Mouse (Mus musculus): ENCODE results near the gene Ramp3. TPM values are rescaled to one million over a fixed set of nuclear protein-coding genes. Genes with fewer than 3 reads are reported as not detected.

The Ramp3 gene
- polyA plus RNA-seq (2014; fragmentation: Nextera tagmentation; extraction: Ambion mirVana) = 22.1 and 26.7 TPM in 2 replicates

GRCm38 (mm10) chr11:6658271-6658670 lies at the start of gene Ramp3:
Ramp3 (plus strand) TSS chr11:6658521.
- no peaks in the 10 kb centered on the region for H3K27me3 ChIP-seq (ENCODE audit: control insufficient read depth, insufficient read depth, low read length)
- under 1% methylated on average over 18 of the region's 18 CpGs for WGBS
- no peak within 1 kb of the TSS for H3K27ac ChIP-seq
- H3K4me1 ChIP-seq (replicated peaks; ENCODE audit: control insufficient read depth, insufficient read depth, low read length) = peaks cover 6% of the 10 kb centered on the region; the same call in 1 of the 2 replicates
- peak within 1 kb of the TSS; percentile 30 for H3K4me3 ChIP-seq (replicated peaks; ENCODE audit: low read length)
- H3K9me3 ChIP-seq (ENCODE audit: control insufficient read depth, low read length) = no peaks in the 10 kb centered on the region
- DNase-seq (ENCODE audit: low spot score) (peak; percentile 66), ATAC-seq (ENCODE audit: low FRiP score) (peak; percentile 65)
- H3K36me3 ChIP-seq (replicated peaks; ENCODE audit: control insufficient read depth, insufficient read depth) = no peaks in the 10 kb centered on the region
- H3K9ac ChIP-seq = peak within 1 kb of the TSS; percentile 24
- H3K4me2 ChIP-seq (replicated peaks) = peak within 1 kb of the TSS; percentile 58

- H3K4me3 ChIP-seq (replicated peaks; ENCODE audit: low read length) = no peak overlapping the region
- no peaks in the 10 kb centered on the region for H3K27me3 ChIP-seq (ENCODE audit: control insufficient read depth, insufficient read depth, low read length)
- H3K4me2 ChIP-seq (replicated peaks) = no peak overlapping the region
- no peaks in the 10 kb centered on the region for H3K9me3 ChIP-seq (ENCODE audit: control insufficient read depth, low read length)
- H3K36me3 ChIP-seq (replicated peaks; ENCODE audit: control insufficient read depth, insufficient read depth) = peaks cover 90% of the 10 kb centered on the region
- H3K27ac ChIP-seq = no peak overlapping the region
- 93% methylated on average over 12 of the region's 12 CpGs for WGBS
- no peak overlapping the region for H3K9ac ChIP-seq
- no peak for DNase-seq (ENCODE audit: low spot score)
- no peaks in the 10 kb centered on the region for H3K4me1 ChIP-seq (replicated peaks; ENCODE audit: control insufficient read depth, insufficient read depth, low read length)
- no peak for ATAC-seq (ENCODE audit: low FRiP score)
Measured at GRCm38 (mm10) chr11:6615250-6616205, 42.8 kb upstream of the Ramp3 start.

GRCm38 (mm10) chr11:6623704-6624103 lies 34.6 kb upstream of the Ramp3 start:
- H3K9me3 ChIP-seq (ENCODE audit: control insufficient read depth, low read length) = no peaks in the 10 kb centered on the region
- no peak overlapping the region for H3K4me3 ChIP-seq (replicated peaks; ENCODE audit: low read length)
- WGBS = 93% methylated on average over 10 of the region's 10 CpGs
- H3K9ac ChIP-seq = no peak overlapping the region
- no peak for ATAC-seq (ENCODE audit: low FRiP score)
- H3K36me3 ChIP-seq (replicated peaks; ENCODE audit: control insufficient read depth, insufficient read depth) = peaks cover 58% of the 10 kb centered on the region
- H3K4me2 ChIP-seq (replicated peaks) = no peak overlapping the region
- no peak overlapping the region for H3K27ac ChIP-seq
- DNase-seq (ENCODE audit: low spot score) = no peak
- peaks cover 29% of the 10 kb centered on the region for H3K4me1 ChIP-seq (replicated peaks; ENCODE audit: control insufficient read depth, insufficient read depth, low read length)
- H3K27me3 ChIP-seq (ENCODE audit: control insufficient read depth, insufficient read depth, low read length) = no peaks in the 10 kb centered on the region

- Histone ChIP-seq H3K27me3 (ENCODE audit: control insufficient read depth, insufficient read depth, low read length) (no peaks in the 10 kb centered on the region), H3K36me3 (replicated peaks; ENCODE audit: control insufficient read depth, insufficient read depth) (peaks cover 47% of the 10 kb centered on the region), H3K9me3 (ENCODE audit: control insufficient read depth, low read length) (no peaks in the 10 kb centered on the region), H3K9ac (peak overlapping the region; percentile 71), H3K4me2 (replicated peaks) (peak overlapping the region; percentile 65), H3K4me3 (replicated peaks; ENCODE audit: low read length) (peak overlapping the region; percentile 70), H3K27ac (no peak overlapping the region), H3K4me1 (replicated peaks; ENCODE audit: control insufficient read depth, insufficient read depth, low read length) (peaks cover 29% of the 10 kb centered on the region)
- no peak for DNase-seq (ENCODE audit: low spot score)
- no peak for ATAC-seq (ENCODE audit: low FRiP score)
- WGBS = 72% methylated on average over 14 of the region's 14 CpGs
Measured at GRCm38 (mm10) chr11:6624619-6625382, 33.5 kb upstream of the Ramp3 start.

GRCm38 (mm10) chr11:6625478-6626387 lies 32.6 kb upstream of the Ramp3 start, which contains the start of gene Tbrg4:
Tbrg4 (minus strand) TSS chr11:6626067.
- ATAC-seq (ENCODE audit: low FRiP score) (peak; percentile 96), DNase-seq (ENCODE audit: low spot score) (peak; percentile 98)
- Histone ChIP-seq H3K4me2 (replicated peaks) (peak within 1 kb of the TSS; percentile 93), H3K36me3 (replicated peaks; ENCODE audit: control insufficient read depth, insufficient read depth) (peaks cover 38% of the 10 kb centered on the region), H3K4me3 (replicated peaks; ENCODE audit: low read length) (peak within 1 kb of the TSS; percentile 70), H3K9me3 (ENCODE audit: control insufficient read depth, low read length) (no peaks in the 10 kb centered on the region), H3K9ac (peak within 1 kb of the TSS; percentile 71), H3K27ac (peak within 1 kb of the TSS; percentile 87), H3K4me1 (replicated peaks; ENCODE audit: control insufficient read depth, insufficient read depth, low read length) (peaks cover 29% of the 10 kb centered on the region), H3K27me3 (ENCODE audit: control insufficient read depth, insufficient read depth, low read length) (no peaks in the 10 kb centered on the region)
- under 1% methylated on average over 65 of the region's 66 CpGs for WGBS

GRCm38 (mm10) chr11:6626388-6626772 lies 31.9 kb upstream of the Ramp3 start:
- H3K9me3 ChIP-seq (ENCODE audit: control insufficient read depth, low read length) = no peaks in the 10 kb centered on the region
- ATAC-seq (ENCODE audit: low FRiP score) = peak; percentile 11; the same call in 1 of the 2 replicates
- H3K4me2 ChIP-seq (replicated peaks) = peak overlapping the region; percentile 93
- H3K36me3 ChIP-seq (replicated peaks; ENCODE audit: control insufficient read depth, insufficient read depth) = peaks cover 32% of the 10 kb centered on the region
- no peaks in the 10 kb centered on the region for H3K27me3 ChIP-seq (ENCODE audit: control insufficient read depth, insufficient read depth, low read length)
- peak overlapping the region; percentile 87 for H3K27ac ChIP-seq
- peak overlapping the region; percentile 70 for H3K4me3 ChIP-seq (replicated peaks; ENCODE audit: low read length)
- H3K4me1 ChIP-seq (replicated peaks; ENCODE audit: control insufficient read depth, insufficient read depth, low read length) = peaks cover 29% of the 10 kb centered on the region
- DNase-seq (ENCODE audit: low spot score) = no peak
- 16% methylated on average over 16 of the region's 16 CpGs for WGBS
- H3K9ac ChIP-seq = peak overlapping the region; percentile 71

GRCm38 (mm10) chr11:6627731-6628130 lies 30.6 kb upstream of the Ramp3 start:
- DNase-seq (ENCODE audit: low spot score) (no peak), ATAC-seq (ENCODE audit: low FRiP score) (no peak)
- Histone ChIP-seq H3K4me1 (replicated peaks; ENCODE audit: control insufficient read depth, insufficient read depth, low read length) (peaks cover 29% of the 10 kb centered on the region), H3K36me3 (replicated peaks; ENCODE audit: control insufficient read depth, insufficient read depth) (peaks cover 18% of the 10 kb centered on the region), H3K9ac (no peak overlapping the region), H3K4me2 (replicated peaks) (no peak overlapping the region), H3K27ac (no peak overlapping the region), H3K9me3 (ENCODE audit: control insufficient read depth, low read length) (no peaks in the 10 kb centered on the region), H3K4me3 (replicated peaks; ENCODE audit: low read length) (no peak overlapping the region), H3K27me3 (ENCODE audit: control insufficient read depth, insufficient read depth, low read length) (no peaks in the 10 kb centered on the region)
- WGBS = 92% methylated on average over 4 of the region's 4 CpGs

GRCm38 (mm10) chr11:6628568-6628967 lies 29.8 kb upstream of the Ramp3 start:
- 15% methylated on average over 4 of the region's 4 CpGs for WGBS
- H3K4me1 ChIP-seq (replicated peaks; ENCODE audit: control insufficient read depth, insufficient read depth, low read length) = peaks cover 22% of the 10 kb centered on the region
- no peaks in the 10 kb centered on the region for H3K9me3 ChIP-seq (ENCODE audit: control insufficient read depth, low read length)
- no peak overlapping the region for H3K27ac ChIP-seq
- no peak overlapping the region for H3K9ac ChIP-seq
- H3K4me2 ChIP-seq (replicated peaks) = no peak overlapping the region
- ATAC-seq (ENCODE audit: low FRiP score) (no peak), DNase-seq (ENCODE audit: low spot score) (no peak)
- no peaks in the 10 kb centered on the region for H3K27me3 ChIP-seq (ENCODE audit: control insufficient read depth, insufficient read depth, low read length)
- peaks cover 10% of the 10 kb centered on the region for H3K36me3 ChIP-seq (replicated peaks; ENCODE audit: control insufficient read depth, insufficient read depth)
- H3K4me3 ChIP-seq (replicated peaks; ENCODE audit: low read length) = no peak overlapping the region

Measured in hindbrain, embryonic 14.5 days (tissue).